Mouse (Mus musculus) neural tube, embryonic 10.5 days (tissue): ENCODE results near the gene Loxl3.
A peak's percentile ranks its signal among the peaks of the same experiment; 100 is the strongest.

ENCODE experiments used
- DNase-seq: peaks from one replicate; pipeline ENCODE4 v3.0.0-alpha.2; 2017; ENCODE audit warnings: low spot score; ENCODE audit errors: extremely low spot score

The Loxl3 gene

DNA sequence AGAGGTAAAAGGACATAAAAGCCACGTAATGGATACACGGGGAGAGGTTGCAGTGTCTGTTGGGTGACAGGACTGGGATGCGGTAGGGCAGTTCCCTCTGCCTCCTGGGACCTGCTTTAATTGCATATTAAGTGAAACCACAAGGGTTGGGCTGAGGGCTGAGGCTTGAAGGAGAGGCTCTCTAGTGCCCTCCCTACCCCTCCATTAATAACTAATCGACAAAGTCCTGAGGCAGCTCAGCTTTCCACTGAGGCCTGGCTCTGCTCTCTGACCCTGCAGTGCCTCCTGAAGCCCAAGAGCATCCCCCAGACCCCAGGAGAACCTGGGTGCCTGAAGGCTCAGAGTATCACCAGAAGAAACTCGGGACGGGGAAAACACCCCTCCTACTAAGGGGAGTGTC lies 50.5 kb downstream of the Loxl3 start:
- no peak for DNase-seq

- peak; percentile 49 for DNase-seq
Measured at GRCm38 (mm10) chr6:83086121-83087035, 52.4 kb downstream of the Loxl3 start, which contains the start of gene Lbx2. Lbx2 (plus strand) TSS chr6:83086367.

DNA sequence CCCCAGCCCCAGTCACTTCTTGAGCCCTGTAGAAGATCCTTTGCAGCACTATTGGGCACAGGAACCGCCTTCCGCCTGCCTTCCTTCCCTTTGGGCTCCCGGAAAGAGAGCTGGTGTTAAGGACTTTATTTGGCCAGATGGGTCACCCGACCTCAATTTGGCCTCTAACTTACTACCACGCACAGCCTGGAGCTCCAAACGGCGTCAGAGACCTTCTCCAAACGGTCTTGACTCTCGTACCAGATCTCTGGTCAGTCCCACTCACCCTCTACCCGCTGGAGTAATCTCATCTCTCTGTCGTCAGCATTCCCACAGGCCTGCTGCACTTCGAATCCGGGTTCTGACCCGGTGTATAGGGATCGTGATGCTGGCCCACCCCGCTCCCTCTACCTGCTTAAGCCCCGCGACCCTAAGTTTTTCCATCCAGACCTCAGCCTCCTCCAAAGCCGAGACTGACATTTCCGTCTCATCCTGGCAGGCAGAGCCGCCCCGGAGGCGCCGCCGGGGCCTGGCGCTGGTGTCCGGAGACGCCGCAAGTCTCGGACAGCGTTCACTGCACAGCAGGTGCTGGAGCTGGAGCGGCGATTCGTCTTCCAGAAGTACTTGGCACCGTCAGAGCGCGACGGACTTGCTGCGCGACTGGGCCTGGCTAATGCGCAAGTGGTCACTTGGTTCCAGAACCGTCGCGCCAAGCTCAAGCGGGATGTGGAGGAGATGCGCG lies 53.4 kb downstream of the Loxl3 start:
- peak; percentile 63 for DNase-seq

GRCm38 (mm10) chr6:83087926-83088260 lies 53.9 kb downstream of the Loxl3 start:
- DNase-seq = no peak

- no peak for DNase-seq
Measured at GRCm38 (mm10) chr6:83092416-83093127, 58.6 kb downstream of the Loxl3 start.

GRCm38 (mm10) chr6:83095968-83096367 lies 62.0 kb downstream of the Loxl3 start:
- no peak for DNase-seq

DNA sequence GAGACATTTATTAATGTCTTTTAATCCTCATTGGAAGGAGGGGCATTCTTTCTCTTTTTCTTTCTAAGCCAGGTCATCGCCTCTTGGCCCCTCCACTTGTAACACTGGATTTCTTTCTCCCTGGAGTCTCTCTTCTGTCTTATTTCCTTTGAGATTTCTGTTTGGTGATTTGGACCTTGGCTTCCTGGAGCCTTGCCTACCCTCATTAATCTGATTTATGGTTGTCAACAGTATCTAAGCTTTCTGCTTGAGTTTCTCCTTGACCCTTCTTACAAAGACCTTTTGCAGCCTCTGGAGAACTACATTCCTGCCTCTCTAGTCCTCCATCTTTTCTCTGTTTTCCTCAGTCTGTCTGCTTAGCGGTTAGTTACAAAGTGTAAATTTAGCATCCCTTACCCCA lies 64.4 kb downstream of the Loxl3 start:
- DNase-seq = no peak

- DNase-seq = no peak
Measured at GRCm38 (mm10) chr6:83101316-83101687, 67.3 kb downstream of the Loxl3 start, which contains the start of the genes Ccdc142 and Gm42688. Ccdc142 (plus strand) TSS chr6:83101601. Gm42688 (plus strand) TSS chr6:83101617.

GRCm38 (mm10) chr6:83101688-83102556 lies 67.9 kb downstream of the Loxl3 start:
- peak; percentile 76 for DNase-seq
